9 mouse cellular contexts compared by ENCODE assay signal in genomic region chr10:39665071-39665502, GRCm38 (mm10). TPM values are rescaled to one million over a fixed set of nuclear protein-coding genes. Genes with fewer than 3 reads are reported as not detected.
DNase-seq lines count a peak whose midpoint lies in the region; ATAC-seq and TF ChIP-seq lines count a peak whose summit lies in the region.
"Had no signal": no experiment of that assay in that cellular context is flagged by ENCODE, and none has a peak within 500 bp of the region (broad histone marks: within the 10 kb centered on the region; RNA-seq: fewer than 3 reads in every experiment).

No protein-coding gene starts in this region.

- H3K4me2 ChIP-seq in forebrain, embryonic 15.5 days (replicated peaks), result no peak overlapping the region
- no peak overlapping the region for H3K4me2 ChIP-seq in forebrain, embryonic 12.5 days
- H3K4me2 ChIP-seq in lung, embryonic 14.5 days, result no peak overlapping the region
- no peak overlapping the region for H3K4me2 ChIP-seq in midbrain, postnatal 0 days (ENCODE audit: low read depth, low read length, poor library complexity, severe bottlenecking)
- H3K4me2 ChIP-seq: embryonic facial prominence, embryonic 13.5 days had no signal

- no peak overlapping the region for H3K4me3 ChIP-seq in forebrain, embryonic 15.5 days
- no peak overlapping the region for H3K4me3 ChIP-seq in forebrain, embryonic 12.5 days (replicated peaks)
- no peak overlapping the region for H3K4me3 ChIP-seq in lung, embryonic 14.5 days (ENCODE audit: low read depth, low read length)
- no peak overlapping the region for H3K4me3 ChIP-seq in lung, adult 2 months (replicated peaks; ENCODE audit: extremely low read depth, low read depth, low read length)
- no peak overlapping the region for H3K4me3 ChIP-seq in midbrain, postnatal 0 days (ENCODE audit: low read depth, low read length)
- H3K4me3 ChIP-seq: embryonic facial prominence, embryonic 13.5 days had no signal

- H3K4me1 ChIP-seq in forebrain, embryonic 15.5 days, result peaks cover 20% of the 10 kb centered on the region
- peaks cover 23% of the 10 kb centered on the region for H3K4me1 ChIP-seq in forebrain, embryonic 12.5 days
- peaks cover 23% of the 10 kb centered on the region for H3K4me1 ChIP-seq in lung, embryonic 14.5 days (ENCODE audit: insufficient read depth)
- peaks cover 7% of the 10 kb centered on the region for H3K4me1 ChIP-seq in lung, adult 2 months (ENCODE audit: control insufficient read depth, insufficient read depth, low read length)
- H3K4me1 ChIP-seq in midbrain, postnatal 0 days (ENCODE audit: insufficient read depth, low read length), result no peaks in the 10 kb centered on the region

- H3K9ac ChIP-seq in forebrain, embryonic 15.5 days (replicated peaks), result no peak overlapping the region
- H3K9ac ChIP-seq in forebrain, embryonic 12.5 days, result no peak overlapping the region
- H3K9ac ChIP-seq in lung, embryonic 14.5 days, result no peak overlapping the region
- H3K9ac ChIP-seq in midbrain, postnatal 0 days (replicated peaks; ENCODE audit: low read length, poor library complexity, severe bottlenecking), result no peak overlapping the region
- H3K9ac ChIP-seq: embryonic facial prominence, embryonic 13.5 days had no signal

- no peak for TF ChIP-seq CTCF in lung, embryonic 14.5 days (IDR thresholded peaks at IDR 0.05; ENCODE audit: low read depth)
- no peak for TF ChIP-seq CTCF in lung, adult 2 months (IDR thresholded peaks at IDR 0.05; ENCODE audit: insufficient read depth, low read length)
- no peak for TF ChIP-seq CTCF in midbrain, postnatal 0 days (IDR thresholded peaks at IDR 0.05)

- peak overlapping the region; percentile 57; the same call in 1 of the 2 replicates for H3K27ac ChIP-seq in forebrain, embryonic 15.5 days (replicated peaks)
- no peak overlapping the region for H3K27ac ChIP-seq in forebrain, embryonic 12.5 days
- H3K27ac ChIP-seq in lung, embryonic 14.5 days (ENCODE audit: low read depth), result peak overlapping the region; percentile 44; the same call in 1 of the 2 replicates
- H3K27ac ChIP-seq in midbrain, postnatal 0 days (ENCODE audit: low read depth, low read length), result no peak overlapping the region
- H3K27ac ChIP-seq: embryonic facial prominence, embryonic 13.5 days had no signal

- H3K36me3 ChIP-seq in forebrain, embryonic 15.5 days, result peaks cover 4% of the 10 kb centered on the region; the same call in 1 of the 2 replicates
- H3K36me3 ChIP-seq in forebrain, embryonic 12.5 days (replicated peaks), result peaks cover 12% of the 10 kb centered on the region
- 0 out of 2 replicates have a peak, but pooled peaks cover 5% of the 10 kb centered on the region for H3K36me3 ChIP-seq in lung, embryonic 14.5 days (ENCODE audit: insufficient read depth)
- H3K36me3 ChIP-seq in midbrain, postnatal 0 days (ENCODE audit: insufficient read depth, low read length), result no peaks in the 10 kb centered on the region

- no peaks in the 10 kb centered on the region for H3K27me3 ChIP-seq in forebrain, embryonic 15.5 days
- no peaks in the 10 kb centered on the region for H3K27me3 ChIP-seq in forebrain, embryonic 12.5 days
- H3K27me3 ChIP-seq in lung, embryonic 14.5 days (ENCODE audit: insufficient read depth, low read length), result no peaks in the 10 kb centered on the region
- no peaks in the 10 kb centered on the region for H3K27me3 ChIP-seq in midbrain, postnatal 0 days (ENCODE audit: insufficient read depth, low read length)
- H3K27me3 ChIP-seq: embryonic facial prominence, embryonic 13.5 days had no signal

- peak; percentile 62 for DNase-seq in lung, embryonic 14.5 days
- DNase-seq in lung, adult 2 months, result no peak
- DNase-seq in cerebellum, postnatal 25 days, result peak; percentile 71 to 75
- DNase-seq in midbrain, postnatal 0 days (ENCODE audit: low spot score), result peak; percentile 52
- no peak for DNase-seq in urinary bladder, postnatal 10 days (ENCODE audit: low spot score)

- ATAC-seq in forebrain, embryonic 15.5 days (replicated peaks), result peak; percentile 36; the same call in 1 of the 2 replicates
- ATAC-seq in forebrain, embryonic 12.5 days (ENCODE audit: low FRiP score), result no peak
- ATAC-seq in lung, embryonic 14.5 days (ENCODE audit: insufficient read depth), result peak; percentile 58; the same call in 1 of the 2 replicates
- ATAC-seq in midbrain, postnatal 0 days (ENCODE audit: low FRiP score), result no peak
- ATAC-seq in megakaryocyte, adult 5-6 weeks (ENCODE audit: poor library complexity, severe bottlenecking), result no peak

- no peak for TF ChIP-seq POLR2A in lung, adult 2 months (IDR thresholded peaks at IDR 0.05; ENCODE audit: borderline replicate concordance, extremely low read depth, low read depth, low read length)

- H3K9me3 ChIP-seq in forebrain, embryonic 15.5 days, result no peaks in the 10 kb centered on the region
- no peaks in the 10 kb centered on the region for H3K9me3 ChIP-seq in forebrain, embryonic 12.5 days
- H3K9me3 ChIP-seq in lung, embryonic 14.5 days (ENCODE audit: low read depth, low read length), result no peaks in the 10 kb centered on the region
- no peaks in the 10 kb centered on the region for H3K9me3 ChIP-seq in midbrain, postnatal 0 days (ENCODE audit: low read length)
- H3K9me3 ChIP-seq: embryonic facial prominence, embryonic 13.5 days had no signal

- WGBS in forebrain, embryonic 15.5 days, result 56% methylated on average over 4 of the region's 4 CpGs
- WGBS in forebrain, embryonic 12.5 days, result 74% methylated on average over 4 of the region's 4 CpGs
- WGBS in lung, embryonic 14.5 days, result 34% methylated on average over 4 of the region's 4 CpGs
- WGBS in lung, adult 2 months, result 49% methylated on average over 4 of the region's 4 CpGs
- 56% methylated on average over 4 of the region's 4 CpGs for WGBS in midbrain, postnatal 0 days

RNA-seq across cellular contexts. Expression of gene Traf3ip2, which starts 52.4 kb away (rescaled TPM):
- polyA plus RNA-seq in forebrain, embryonic 15.5 days (2015; fragmentation: Nextera tagmentation; extraction: Ambion mirVana), result 4.5 and 5.0 TPM in 2 replicates
- 4.7 and 6.0 TPM in 2 replicates for polyA plus RNA-seq in forebrain, embryonic 12.5 days (2016; fragmentation: Nextera tagmentation; extraction: Ambion mirVana)
- 27.9 TPM in 2 replicates for polyA plus RNA-seq in lung, embryonic 14.5 days (2014; fragmentation: Nextera tagmentation; extraction: Ambion mirVana)
- polyA plus RNA-seq in lung, adult 2 months (2012; rRNA removed), result 20.0 and 23.2 TPM in 2 replicates
- total RNA-seq in midbrain, postnatal 0 days (2014; rRNA removed), result 0.47 and 1.9 TPM in 2 replicates
- 4.2 and 6.1 TPM in 2 replicates for polyA plus RNA-seq in midbrain, postnatal 0 days (2015; fragmentation: Nextera tagmentation; extraction: Ambion mirVana)
- total RNA-seq in megakaryocyte, adult 5-6 weeks (2015), result 8.8 and 12.3 TPM in 2 replicates
- total RNA-seq in megakaryocyte, adult 5-6 weeks (2017), result 1.7 and 2.9 TPM in 2 replicates

Comparison
In these comparisons a context has a peak if more than half of its experiments do, and no peak if none do; other contexts are left out.
1. ATAC-seq: peak in forebrain, embryonic 15.5 days (single experiment) and lung, embryonic 14.5 days (single experiment); none in forebrain, embryonic 12.5 days (single experiment), midbrain, postnatal 0 days (single experiment) and megakaryocyte, adult 5-6 weeks (single experiment).
2. H3K27ac ChIP-seq: peak in forebrain, embryonic 15.5 days (single experiment) and lung, embryonic 14.5 days (single experiment); none in forebrain, embryonic 12.5 days (single experiment) and midbrain, postnatal 0 days (single experiment).
3. DNase-seq: peak in lung, embryonic 14.5 days (single experiment), cerebellum, postnatal 25 days (2 of 2) and midbrain, postnatal 0 days (single experiment); none in lung, adult 2 months (single experiment) and urinary bladder, postnatal 10 days (single experiment).